Mouse (Mus musculus) heart, embryonic 10.5 days (tissue): Measurements from ENCODE around the gene Necap2. TPM values are rescaled to one million over a fixed set of nuclear protein-coding genes. Genes with fewer than 3 reads are reported as not detected.
A peak's percentile ranks its signal among the peaks of the same experiment; 100 is the strongest.

Experiments
- DNase-seq: peaks from one replicate; pipeline ENCODE4 v3.0.0-alpha.2; 2017; ENCODE audit warnings: low spot score
- H3K27ac ChIP-seq: fragments of 300-500 bp; sonication (generic); 2 replicates; pipeline ENCODE4 v1.5.1; 2016; ENCODE audit warnings: mild to moderate bottlenecking
- H3K27me3 ChIP-seq: fragments of 300-500 bp; sonication (generic); 2 replicates; pipeline ENCODE4 v1.6.1; 2016; ENCODE audit warnings: mild to moderate bottlenecking; ENCODE audit not compliant: poor library complexity, insufficient read depth, severe bottlenecking
- H3K36me3 ChIP-seq: fragments of 300-500 bp; sonication (generic); 2 replicates; pipeline ENCODE4 v1.6.1; 2016; ENCODE audit warnings: mild to moderate bottlenecking, moderate library complexity
- H3K4me1 ChIP-seq: fragments of 300-500 bp; sonication (generic); 2 replicates; pipeline ENCODE4 v1.6.1; 2016; ENCODE audit warnings: mild to moderate bottlenecking
- H3K4me3 ChIP-seq: fragments of 300-500 bp; sonication (generic); 2 replicates; pipeline ENCODE4 v1.5.1; 2016; ENCODE audit warnings: mild to moderate bottlenecking, moderate library complexity
- H3K9me3 ChIP-seq: fragments of 300-500 bp; sonication (generic); 2 replicates; pipeline ENCODE4 v1.6.1; 2016; ENCODE audit warnings: mild to moderate bottlenecking, moderate library complexity
- WGBS: fragments of 180-500 bp; shearing (Covaris S2); methylation state at CpG from one replicate; pipeline ENCODE4 v1.1.7; 2016; 5-methylcytosine and 5-hydroxymethylcytosine counted together
- polyA plus RNA-seq: library from polyadenylated mRNA; unstranded; fragments of >200 nt; fragmentation: Nextera tagmentation; extraction: Ambion mirVana; gene quantifications from 2 replicates; pipeline ENCODE4 v1.2.1, GENCODE M21; 2016

Gene Necap2
- polyA plus RNA-seq, 1 experiment from 2014 or later: 53.4 TPM

DNA sequence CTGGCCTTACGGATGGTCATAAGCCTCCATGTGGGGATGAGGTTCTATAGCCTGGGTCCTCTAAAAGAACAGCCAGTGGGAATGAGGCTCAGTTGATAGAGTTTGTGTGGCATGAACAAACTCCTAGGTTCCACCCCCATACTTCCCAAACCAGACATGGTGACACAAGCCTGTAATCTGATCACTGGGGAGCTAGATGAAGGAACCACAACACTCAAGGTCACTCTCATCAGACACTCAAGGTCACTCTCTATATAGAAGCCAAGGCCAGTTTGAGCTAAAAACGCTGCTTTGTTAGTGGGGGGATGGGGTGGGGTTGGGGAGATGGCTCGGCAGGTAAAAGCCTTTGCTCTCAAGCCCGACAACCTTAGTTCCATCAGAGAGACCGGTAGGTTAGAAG is 21.8 kb upstream of the Necap2 start:
- H3K36me3 ChIP-seq: no peaks in the 10 kb centered on the region
- no peak overlapping the region for H3K27ac ChIP-seq
- WGBS: 67% methylated on average over 5 of the region's 5 CpGs
- H3K4me3 ChIP-seq: no peak overlapping the region
- DNase-seq: no peak
- no peaks in the 10 kb centered on the region for H3K27me3 ChIP-seq
- H3K4me1 ChIP-seq: peaks cover 24% of the 10 kb centered on the region; the same call in 1 of the 2 replicates
- H3K9me3 ChIP-seq: no peaks in the 10 kb centered on the region

DNA sequence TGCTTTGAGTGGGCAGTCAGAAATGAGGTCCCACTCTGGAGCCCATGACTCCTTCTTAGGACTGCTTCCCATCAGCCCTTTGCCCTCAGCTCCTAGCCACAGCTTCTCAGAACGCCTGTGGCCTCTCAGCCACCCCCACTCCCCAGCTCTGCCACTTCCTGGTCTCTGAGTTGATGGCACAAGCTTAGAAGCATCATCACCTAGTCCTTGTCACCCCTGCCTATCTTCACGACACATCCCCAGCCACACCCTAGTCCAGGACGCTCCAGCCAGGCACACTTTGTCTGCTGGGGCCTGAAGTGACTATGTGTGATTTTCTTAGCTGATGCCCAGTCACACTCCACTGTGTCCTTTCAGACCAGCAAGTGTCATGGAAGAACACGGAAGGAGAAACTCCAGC is 20.8 kb upstream of the Necap2 start:
- H3K27me3 ChIP-seq: no peaks in the 10 kb centered on the region
- H3K4me3 ChIP-seq: no peak overlapping the region
- 50% methylated on average over 4 of the region's 4 CpGs for WGBS
- no peak overlapping the region for H3K27ac ChIP-seq
- H3K4me1 ChIP-seq: peaks cover 22% of the 10 kb centered on the region; the same call in 1 of the 2 replicates
- H3K9me3 ChIP-seq: no peaks in the 10 kb centered on the region
- H3K36me3 ChIP-seq: no peaks in the 10 kb centered on the region
- no peak for DNase-seq

DNA sequence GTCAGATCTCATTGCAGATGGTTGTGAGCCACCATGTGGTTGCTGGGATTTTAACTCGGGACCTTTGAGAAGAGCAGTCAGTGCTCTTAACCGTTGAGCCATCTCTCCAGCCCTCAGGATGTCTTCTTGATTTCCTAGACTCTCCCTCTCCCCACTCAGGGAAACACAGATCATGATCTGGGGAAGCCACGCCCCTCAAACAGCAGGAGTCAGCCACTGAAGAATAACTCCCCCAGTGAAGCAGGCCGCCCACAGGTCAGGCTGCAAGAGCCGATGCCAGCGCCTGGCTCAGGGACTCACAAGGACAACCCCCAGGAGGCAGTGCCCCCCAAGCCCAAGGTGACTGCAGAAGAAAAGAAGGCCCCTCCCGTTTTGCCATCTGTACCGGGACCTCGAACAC is 18.6 kb upstream of the Necap2 start:
- Histone ChIP-seq H3K4me3 (no peak overlapping the region), H3K4me1 (peaks cover 22% of the 10 kb centered on the region; the same call in 1 of the 2 replicates), H3K27ac (no peak overlapping the region), H3K9me3 (no peaks in the 10 kb centered on the region), H3K36me3 (no peaks in the 10 kb centered on the region), H3K27me3 (peaks cover 7% of the 10 kb centered on the region; the same call in 1 of the 2 replicates)
- 24% methylated on average over 9 of the region's 9 CpGs for WGBS
- DNase-seq: peak; percentile 75

DNA sequence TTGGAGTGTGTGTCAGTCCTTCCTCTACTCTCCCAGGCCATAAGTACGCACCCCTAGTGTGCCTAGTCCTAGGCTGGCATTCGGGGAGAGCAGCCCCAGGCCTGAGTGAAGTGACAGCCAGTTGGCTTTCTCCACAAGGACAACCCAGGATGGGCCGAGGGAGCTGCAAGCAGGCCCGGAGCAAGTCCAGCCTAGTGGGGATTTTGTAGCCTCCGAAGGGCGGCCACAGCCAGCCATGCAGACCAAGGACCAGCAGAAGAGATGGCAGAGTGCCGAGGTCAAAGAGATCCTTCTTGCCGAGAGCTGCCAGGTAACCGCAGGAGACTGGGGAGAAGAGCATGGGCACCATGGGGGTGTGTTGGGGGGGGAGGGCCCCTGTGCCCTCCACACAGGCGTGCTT is 16.9 kb upstream of the Necap2 start:
- no peak for DNase-seq
- H3K27me3 ChIP-seq: peaks cover 7% of the 10 kb centered on the region; the same call in 1 of the 2 replicates
- no peaks in the 10 kb centered on the region for H3K36me3 ChIP-seq
- peaks cover 20% of the 10 kb centered on the region; the same call in 1 of the 2 replicates for H3K4me1 ChIP-seq
- no peaks in the 10 kb centered on the region for H3K9me3 ChIP-seq
- H3K4me3 ChIP-seq: no peak overlapping the region
- WGBS: 72% methylated on average over 10 of the region's 10 CpGs
- no peak overlapping the region for H3K27ac ChIP-seq

DNA sequence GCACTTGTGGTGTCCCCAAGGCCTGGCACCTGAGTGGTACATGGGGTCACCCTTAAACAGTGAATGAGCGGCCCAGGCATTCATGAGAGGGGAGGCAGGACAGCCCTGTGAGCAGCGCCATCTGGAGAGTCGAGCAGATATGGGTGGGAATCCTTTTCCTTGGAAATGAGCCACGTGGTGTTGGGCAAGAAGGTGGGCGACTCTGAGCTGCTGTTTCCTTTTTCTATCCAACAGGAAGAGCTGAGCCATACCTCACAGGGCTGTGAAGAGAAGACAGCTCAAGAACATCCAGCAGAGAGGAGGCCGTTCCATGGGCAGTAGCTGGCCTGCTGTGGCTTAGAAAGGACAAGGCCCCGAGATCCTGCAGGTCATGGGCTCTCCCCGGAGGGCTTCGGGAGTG is 10.6 kb upstream of the Necap2 start:
- H3K4me3 ChIP-seq: no peak overlapping the region
- H3K9me3 ChIP-seq: no peaks in the 10 kb centered on the region
- H3K4me1 ChIP-seq: no peaks in the 10 kb centered on the region; the same call in 1 of the 2 replicates
- peaks cover 7% of the 10 kb centered on the region; the same call in 1 of the 2 replicates for H3K27me3 ChIP-seq
- no peak for DNase-seq
- WGBS: 70% methylated on average over 9 of the region's 9 CpGs
- H3K27ac ChIP-seq: no peak overlapping the region
- no peaks in the 10 kb centered on the region for H3K36me3 ChIP-seq

DNA sequence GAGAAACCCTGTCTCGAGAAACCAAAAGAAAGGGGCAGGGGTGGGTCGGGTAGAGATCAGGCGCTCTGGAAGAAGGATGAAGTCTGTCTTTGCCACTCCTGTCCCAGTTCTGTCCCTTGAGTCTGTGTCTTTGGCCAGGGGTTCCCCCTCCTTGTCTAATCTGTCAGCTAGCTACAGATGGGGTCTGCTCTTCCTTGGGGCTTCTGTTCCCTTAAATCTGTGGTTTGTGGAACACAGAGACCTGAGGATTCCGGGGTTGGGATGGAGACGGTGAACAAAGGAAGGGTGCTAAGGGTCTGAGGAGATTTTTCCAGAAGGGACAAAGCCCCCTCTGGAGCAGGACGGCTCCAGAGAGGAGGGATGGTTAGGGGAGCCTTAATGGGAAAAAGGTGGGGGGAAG is 9.9 kb upstream of the Necap2 start, which contains the start of gene Spata21:
TSS of gene Spata21 (plus strand) at position 301 of the 400 bp plus-strand sequence.
- Histone ChIP-seq H3K27me3 (peaks cover 7% of the 10 kb centered on the region; the same call in 1 of the 2 replicates), H3K4me1 (no peaks in the 10 kb centered on the region; the same call in 1 of the 2 replicates), H3K27ac (no peak within 1 kb of the TSS), H3K9me3 (no peaks in the 10 kb centered on the region), H3K36me3 (no peaks in the 10 kb centered on the region), H3K4me3 (no peak within 1 kb of the TSS)
- 75% methylated on average over 6 of the region's 6 CpGs for WGBS
- DNase-seq: no peak

DNA sequence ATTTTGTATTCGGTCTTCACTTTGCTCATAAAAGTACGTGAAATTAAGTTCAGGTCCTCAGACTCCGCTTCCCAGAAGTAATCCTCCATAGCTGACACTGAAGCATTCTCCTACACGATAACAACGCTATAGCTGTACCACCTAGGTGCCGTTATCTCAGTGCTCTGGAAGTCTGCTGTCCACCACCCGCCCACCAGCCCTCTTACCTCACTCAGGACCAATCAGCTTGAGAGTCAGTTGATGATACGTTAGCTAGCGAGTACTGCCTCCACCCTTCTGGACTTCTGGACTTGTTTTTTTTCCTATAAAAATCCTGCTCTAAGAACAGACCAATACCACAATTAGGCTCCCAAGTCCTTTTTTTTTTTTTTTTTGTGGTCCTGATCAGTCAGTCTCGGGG is 8.7 kb upstream of the Necap2 start:
- H3K4me1 ChIP-seq: no peaks in the 10 kb centered on the region; the same call in 1 of the 2 replicates
- H3K27me3 ChIP-seq: 0 out of 2 replicates have a peak, but pooled peaks cover 2% of the 10 kb centered on the region
- no peaks in the 10 kb centered on the region for H3K36me3 ChIP-seq
- WGBS: 54% methylated on average over 10 of the region's 10 CpGs
- no peak overlapping the region for H3K4me3 ChIP-seq
- no peaks in the 10 kb centered on the region for H3K9me3 ChIP-seq
- H3K27ac ChIP-seq: no peak overlapping the region
- DNase-seq: no peak

DNA sequence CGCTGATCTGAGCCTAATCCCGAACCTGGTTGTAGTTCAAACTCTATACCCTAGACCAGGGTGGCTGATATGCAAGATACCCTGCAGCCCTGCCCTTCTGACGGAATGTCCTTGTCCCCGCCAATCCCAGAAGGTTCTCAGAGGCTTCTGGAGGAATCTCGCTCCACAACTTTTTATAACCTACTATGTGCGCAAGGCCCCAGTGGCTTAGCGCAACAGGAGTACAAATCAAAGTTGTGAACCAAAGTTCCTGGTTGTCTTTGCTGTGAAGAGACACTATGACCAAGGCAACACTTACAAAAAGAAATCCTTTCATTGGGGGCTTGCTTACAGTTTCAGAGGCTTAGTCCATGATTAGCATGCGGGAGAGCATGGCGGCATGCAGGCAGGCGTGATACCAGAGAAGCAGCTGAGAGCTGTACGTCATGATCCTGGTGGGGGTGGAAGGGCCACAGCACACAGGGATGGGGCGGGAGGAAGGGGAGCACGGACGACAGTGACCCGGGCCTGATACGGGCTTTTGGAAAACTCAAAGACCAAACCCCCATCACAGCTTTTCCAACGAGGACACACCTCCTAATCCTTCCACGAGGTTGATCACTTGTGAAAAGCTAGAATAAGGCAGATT is 467 bp upstream of the Necap2 start:
- H3K27me3 ChIP-seq: no peaks in the 10 kb centered on the region

DNA sequence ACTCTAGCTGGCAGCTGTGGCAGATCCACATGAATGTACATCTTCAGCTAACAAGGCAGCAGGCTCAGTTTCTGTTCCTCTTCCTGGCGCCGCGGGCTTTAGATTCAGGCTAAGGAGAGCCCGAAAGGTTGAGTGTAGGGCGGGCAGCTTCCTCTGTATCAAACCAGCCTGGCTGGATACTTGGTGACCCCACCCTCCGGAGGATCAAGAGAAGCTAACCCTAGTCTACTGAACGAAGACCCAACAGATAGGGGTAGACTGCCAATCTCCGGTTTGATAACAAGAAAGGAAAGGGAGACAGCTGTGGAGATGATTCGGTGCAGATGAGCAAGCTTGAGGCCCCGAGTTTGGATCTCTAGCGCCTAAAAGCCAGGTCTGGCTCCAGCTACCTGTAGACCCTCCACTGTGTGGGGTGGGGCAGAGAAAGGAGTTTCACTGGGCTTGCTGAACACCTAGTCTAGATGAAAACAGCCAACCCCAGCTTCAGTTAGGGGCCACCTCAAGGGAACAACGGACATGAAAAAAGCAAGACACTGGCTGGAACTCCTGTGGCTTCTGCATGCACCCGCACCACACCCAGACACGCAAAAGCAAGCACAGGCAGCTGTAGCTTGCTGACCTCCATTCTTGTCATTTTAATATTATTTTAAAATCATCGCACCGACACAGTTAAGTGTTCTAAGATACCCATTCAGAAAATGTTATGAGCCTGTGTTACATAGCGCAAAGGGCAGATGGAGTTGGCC is 1.2 kb downstream of the Necap2 start:
- Histone ChIP-seq H3K4me3 (peak overlapping the region; percentile 95), H3K36me3 (peaks cover 30% of the 10 kb centered on the region), H3K4me1 (peaks cover 33% of the 10 kb centered on the region), H3K27ac (peak overlapping the region; percentile 87; the same call in 1 of the 2 replicates), H3K9me3 (no peaks in the 10 kb centered on the region), H3K27me3 (no peaks in the 10 kb centered on the region)
- 70% methylated on average over 17 of the region's 17 CpGs for WGBS
- no peak for DNase-seq

More for the DNA sequence above, 467 bp upstream of the Necap2 start:
- no peak for DNase-seq
- H3K9me3 ChIP-seq: no peaks in the 10 kb centered on the region
- peak overlapping the region; percentile 95 for H3K4me3 ChIP-seq
- peaks cover 23% of the 10 kb centered on the region for H3K4me1 ChIP-seq
- peaks cover 13% of the 10 kb centered on the region for H3K36me3 ChIP-seq
- 72% methylated on average over 18 of the region's 18 CpGs for WGBS
- peak overlapping the region; percentile 87; the same call in 1 of the 2 replicates for H3K27ac ChIP-seq

DNA sequence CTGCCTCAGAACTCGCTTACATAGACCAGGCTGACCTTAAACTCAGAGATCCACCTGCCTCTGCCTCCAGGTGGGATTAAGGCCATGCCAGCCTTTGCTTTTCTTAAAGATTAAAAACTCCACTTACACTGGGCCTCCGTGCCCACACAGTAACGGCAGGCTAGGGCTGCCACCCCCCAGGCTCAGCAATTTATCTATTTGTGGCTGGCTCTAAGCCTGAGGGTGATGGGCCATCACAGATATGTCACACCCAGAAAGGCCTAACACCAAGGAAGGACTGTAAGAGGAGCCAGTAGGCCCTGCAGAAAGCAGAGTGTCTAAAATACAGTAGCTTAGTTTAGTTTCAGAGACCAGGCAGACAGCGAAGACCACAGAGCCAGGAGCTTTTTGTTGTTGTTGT is 4.0 kb downstream of the Necap2 start:
- Histone ChIP-seq H3K36me3 (peaks cover 58% of the 10 kb centered on the region), H3K9me3 (no peaks in the 10 kb centered on the region), H3K4me1 (peaks cover 42% of the 10 kb centered on the region), H3K27ac (peak overlapping the region; percentile 25; the same call in 1 of the 2 replicates), H3K4me3 (no peak overlapping the region), H3K27me3 (no peaks in the 10 kb centered on the region)
- WGBS: 82% methylated on average over 4 of the region's 4 CpGs
- DNase-seq: no peak

DNA sequence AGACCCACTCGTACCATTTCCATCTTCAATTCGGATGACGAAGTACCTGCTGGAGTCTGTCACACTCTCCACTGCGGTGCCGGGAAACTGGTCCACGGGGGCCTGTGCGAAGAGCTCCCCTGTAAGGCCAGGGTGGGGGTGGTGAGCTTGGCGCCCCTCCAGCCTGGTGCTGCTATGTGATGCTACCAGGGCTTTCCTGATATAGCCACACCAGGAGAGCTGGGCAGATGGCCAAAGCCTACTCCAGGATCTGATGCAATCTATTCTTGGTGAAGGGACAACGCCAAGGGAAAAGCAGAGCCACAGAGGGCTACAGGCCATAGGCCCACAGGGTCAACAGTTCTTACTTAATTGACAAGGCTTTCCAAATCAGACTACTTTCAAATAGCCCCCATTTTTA is 4.5 kb downstream of the Necap2 start:
- 84% methylated on average over 9 of the region's 9 CpGs for WGBS
- Histone ChIP-seq H3K27me3 (no peaks in the 10 kb centered on the region), H3K9me3 (no peaks in the 10 kb centered on the region), H3K4me3 (no peak overlapping the region), H3K27ac (peak overlapping the region; percentile 25; the same call in 1 of the 2 replicates), H3K36me3 (peaks cover 63% of the 10 kb centered on the region), H3K4me1 (peaks cover 46% of the 10 kb centered on the region)
- no peak for DNase-seq

DNA sequence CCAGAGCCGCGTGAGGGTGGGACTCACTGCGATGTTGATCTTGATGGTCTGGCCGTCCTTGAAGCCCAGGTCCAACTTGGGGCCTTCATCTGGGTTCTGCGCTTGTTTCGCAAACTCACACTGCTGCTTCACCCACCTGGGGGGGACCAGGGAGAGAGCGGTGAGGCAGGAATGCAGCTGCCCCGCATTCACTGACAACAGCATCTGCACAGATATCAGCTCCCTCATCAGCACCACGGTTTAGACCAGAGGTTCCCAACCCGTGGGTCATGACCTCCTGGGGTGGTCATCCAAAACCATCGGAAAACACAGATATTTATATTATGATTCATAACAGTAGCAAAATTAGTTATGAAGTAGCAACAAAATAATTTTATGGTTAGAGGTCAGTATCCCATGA is 5.7 kb downstream of the Necap2 start:
- Histone ChIP-seq H3K4me1 (peaks cover 51% of the 10 kb centered on the region), H3K27me3 (no peaks in the 10 kb centered on the region), H3K27ac (no peak overlapping the region), H3K4me3 (no peak overlapping the region), H3K9me3 (no peaks in the 10 kb centered on the region), H3K36me3 (peaks cover 74% of the 10 kb centered on the region)
- DNase-seq: no peak
- WGBS: 87% methylated on average over 11 of the region's 11 CpGs

DNA sequence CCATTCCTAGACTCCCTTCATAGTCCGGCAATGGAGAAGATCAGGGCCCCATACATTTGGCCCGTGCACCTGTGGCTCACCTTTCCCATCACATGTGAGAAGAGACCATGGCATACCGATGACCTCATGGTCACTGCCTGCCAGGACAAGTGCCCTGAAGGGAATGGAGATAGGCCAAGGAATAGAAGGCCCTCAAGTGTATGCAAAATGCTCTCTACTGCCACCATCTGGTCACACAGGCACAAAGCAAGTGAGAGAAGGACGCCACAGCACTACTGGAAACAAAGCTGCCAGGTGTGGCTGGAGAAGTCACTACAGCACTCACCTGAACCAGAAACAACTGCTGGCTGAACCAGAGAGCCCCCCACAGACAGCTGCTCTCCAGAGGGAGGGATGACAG is 8.4 kb downstream of the Necap2 start:
- H3K36me3 ChIP-seq: peaks cover 91% of the 10 kb centered on the region
- H3K9me3 ChIP-seq: no peaks in the 10 kb centered on the region
- WGBS: 65% methylated on average over 4 of the region's 4 CpGs
- no peaks in the 10 kb centered on the region for H3K27me3 ChIP-seq
- no peak overlapping the region for H3K27ac ChIP-seq
- H3K4me3 ChIP-seq: no peak overlapping the region
- peak; percentile 81 for DNase-seq
- H3K4me1 ChIP-seq: peaks cover 37% of the 10 kb centered on the region
